Mouse (Mus musculus) neural tube, embryonic 13.5 days (tissue): Measurements from ENCODE around the gene Ap1ar. TPM values are rescaled to one million over a fixed set of nuclear protein-coding genes. Genes with fewer than 3 reads are reported as not detected.

ENCODE experiments used
- ATAC-seq: fragments of 200-750 bp; cut with Nextera tagmentation; 2 replicates; pipeline ENCODE4 v1.8.0; 2017; ENCODE audit warnings: low read depth, mild to moderate bottlenecking, moderate TSS enrichment, moderate library complexity
- H3K27ac ChIP-seq: fragments of 300-500 bp; sonication (generic); replicated peaks from 2 replicates; pipeline ENCODE4 v1.5.1; 2015; ENCODE audit warnings: moderate library complexity, mild to moderate bottlenecking, inconsistent platforms
- H3K27me3 ChIP-seq: fragments of 300-500 bp; sonication (generic); 2 replicates; pipeline ENCODE4 v1.6.1; 2015; ENCODE audit warnings: mild to moderate bottlenecking, inconsistent platforms
- H3K36me3 ChIP-seq: fragments of 300-500 bp; sonication (generic); 2 replicates; pipeline ENCODE4 v1.6.1; 2015; ENCODE audit warnings: mild to moderate bottlenecking, inconsistent platforms
- H3K4me1 ChIP-seq: fragments of 300-500 bp; sonication (generic); replicated peaks from 2 replicates; pipeline ENCODE4 v1.6.1; 2015; ENCODE audit warnings: inconsistent platforms
- H3K4me2 ChIP-seq: fragments of 300-500 bp; sonication (generic); 2 replicates; pipeline ENCODE4 v1.6.1; 2015; ENCODE audit warnings: inconsistent platforms, mild to moderate bottlenecking, moderate library complexity
- H3K4me3 ChIP-seq: fragments of 300-500 bp; sonication (generic); 2 replicates; pipeline ENCODE4 v1.5.1; 2015; ENCODE audit warnings: mild to moderate bottlenecking, inconsistent platforms
- H3K9ac ChIP-seq: fragments of 300-500 bp; sonication (generic); 2 replicates; pipeline ENCODE4 v1.6.1; 2015; ENCODE audit warnings: moderate library complexity, mild to moderate bottlenecking, inconsistent platforms
- H3K9me3 ChIP-seq: fragments of 300-500 bp; sonication (generic); 2 replicates; pipeline ENCODE4 v1.6.1; 2016; ENCODE audit warnings: inconsistent platforms
- WGBS: fragments of 180-500 bp; shearing (Covaris S2); methylation state at CpG from one replicate; pipeline ENCODE4 v1.1.7; 2015; 5-methylcytosine and 5-hydroxymethylcytosine counted together
- polyA plus RNA-seq: library from polyadenylated mRNA; unstranded; fragments of >200 nt; fragmentation: Nextera tagmentation; extraction: Ambion mirVana; gene quantifications from 2 replicates; pipeline ENCODE4 v1.2.1, GENCODE M21; 2015

Gene Ap1ar
- polyA plus RNA-seq, 1 experiment from 2014 or later, result 82.7 TPM

- no peak overlapping the region for H3K9ac ChIP-seq
- H3K4me2 ChIP-seq, result no peak overlapping the region
- 92% methylated on average over 11 of the region's 11 CpGs for WGBS
- H3K4me3 ChIP-seq, result no peak overlapping the region
- H3K36me3 ChIP-seq, result no peaks in the 10 kb centered on the region
- H3K27me3 ChIP-seq, result no peaks in the 10 kb centered on the region
- 0 out of 2 replicates have a peak, but pooled peaks cover 5% of the 10 kb centered on the region for H3K9me3 ChIP-seq
- peaks cover 5% of the 10 kb centered on the region; the same call in 1 of the 2 replicates for H3K4me1 ChIP-seq
- no peak overlapping the region for H3K27ac ChIP-seq
- no peak for ATAC-seq
Observed at GRCm38 (mm10) chr3:127861340-127861739, 24.0 kb upstream of the Ap1ar start.

GRCm38 (mm10) chr3:127853431-127854206 is 16.3 kb upstream of the Ap1ar start:
- H3K4me3 ChIP-seq, result no peak overlapping the region
- no peaks in the 10 kb centered on the region for H3K27me3 ChIP-seq
- peak overlapping the region; percentile 43 for H3K4me2 ChIP-seq
- no peak overlapping the region for H3K27ac ChIP-seq
- 18% methylated on average over 15 of the region's 15 CpGs for WGBS
- ATAC-seq, result peak; percentile 81
- peaks cover 8% of the 10 kb centered on the region for H3K4me1 ChIP-seq
- peak overlapping the region; percentile 45 for H3K9ac ChIP-seq
- no peaks in the 10 kb centered on the region for H3K9me3 ChIP-seq
- no peaks in the 10 kb centered on the region for H3K36me3 ChIP-seq

GRCm38 (mm10) chr3:127852722-127853121 is 15.4 kb upstream of the Ap1ar start:
- Histone ChIP-seq H3K27ac (no peak overlapping the region), H3K4me1 (peaks cover 8% of the 10 kb centered on the region), H3K36me3 (no peaks in the 10 kb centered on the region), H3K9ac (no peak overlapping the region), H3K4me2 (no peak overlapping the region), H3K9me3 (no peaks in the 10 kb centered on the region), H3K4me3 (no peak overlapping the region), H3K27me3 (no peaks in the 10 kb centered on the region)
- ATAC-seq, result no peak
- WGBS, result 74% methylated on average over 9 of the region's 9 CpGs

- peaks cover 8% of the 10 kb centered on the region for H3K4me1 ChIP-seq
- no peak overlapping the region for H3K4me2 ChIP-seq
- H3K27ac ChIP-seq, result no peak overlapping the region
- no peak overlapping the region for H3K9ac ChIP-seq
- ATAC-seq, result no peak
- H3K27me3 ChIP-seq, result no peaks in the 10 kb centered on the region
- no peaks in the 10 kb centered on the region for H3K36me3 ChIP-seq
- H3K9me3 ChIP-seq, result no peaks in the 10 kb centered on the region
- WGBS, result 66% methylated on average over 9 of the region's 9 CpGs
- H3K4me3 ChIP-seq, result no peak overlapping the region
Observed at GRCm38 (mm10) chr3:127850776-127851646, 13.7 kb upstream of the Ap1ar start.

GRCm38 (mm10) chr3:127849922-127850321 is 12.6 kb upstream of the Ap1ar start:
- no peak overlapping the region for H3K9ac ChIP-seq
- H3K27ac ChIP-seq, result no peak overlapping the region
- no peaks in the 10 kb centered on the region for H3K9me3 ChIP-seq
- no peak overlapping the region for H3K4me3 ChIP-seq
- no peak overlapping the region for H3K4me2 ChIP-seq
- H3K36me3 ChIP-seq, result no peaks in the 10 kb centered on the region
- no peak for ATAC-seq
- H3K27me3 ChIP-seq, result no peaks in the 10 kb centered on the region
- WGBS, result 83% methylated on average over 5 of the region's 5 CpGs
- peaks cover 8% of the 10 kb centered on the region for H3K4me1 ChIP-seq

- no peaks in the 10 kb centered on the region for H3K36me3 ChIP-seq
- no peak overlapping the region for H3K4me3 ChIP-seq
- no peak for ATAC-seq
- 87% methylated on average over 11 of the region's 11 CpGs for WGBS
- H3K9me3 ChIP-seq, result no peaks in the 10 kb centered on the region
- H3K27me3 ChIP-seq, result no peaks in the 10 kb centered on the region
- no peak overlapping the region for H3K9ac ChIP-seq
- no peak overlapping the region for H3K27ac ChIP-seq
- H3K4me1 ChIP-seq, result no peaks in the 10 kb centered on the region
- H3K4me2 ChIP-seq, result no peak overlapping the region
Observed at GRCm38 (mm10) chr3:127848088-127848808, 10.9 kb upstream of the Ap1ar start.

- H3K9me3 ChIP-seq, result no peaks in the 10 kb centered on the region
- no peak overlapping the region for H3K9ac ChIP-seq
- no peaks in the 10 kb centered on the region; the same call in 1 of the 2 replicates for H3K27me3 ChIP-seq
- H3K4me1 ChIP-seq, result no peaks in the 10 kb centered on the region
- 86% methylated on average over 5 of the region's 5 CpGs for WGBS
- no peaks in the 10 kb centered on the region for H3K36me3 ChIP-seq
- H3K27ac ChIP-seq, result no peak overlapping the region
- no peak overlapping the region for H3K4me3 ChIP-seq
- no peak overlapping the region for H3K4me2 ChIP-seq
- no peak for ATAC-seq
Observed at GRCm38 (mm10) chr3:127843941-127844327, 6.6 kb upstream of the Ap1ar start.

GRCm38 (mm10) chr3:127843324-127843940 is 6.1 kb upstream of the Ap1ar start:
- Histone ChIP-seq H3K36me3 (no peaks in the 10 kb centered on the region), H3K27ac (no peak overlapping the region), H3K9ac (no peak overlapping the region), H3K4me1 (peaks cover 3% of the 10 kb centered on the region; the same call in 1 of the 2 replicates), H3K4me2 (no peak overlapping the region), H3K4me3 (no peak overlapping the region), H3K27me3 (no peaks in the 10 kb centered on the region; the same call in 1 of the 2 replicates), H3K9me3 (no peaks in the 10 kb centered on the region)
- WGBS, result 87% methylated on average over 2 of the region's 2 CpGs
- no peak for ATAC-seq

GRCm38 (mm10) chr3:127841926-127842325 is 4.6 kb upstream of the Ap1ar start:
- Histone ChIP-seq H3K9ac (no peak overlapping the region), H3K4me1 (peaks cover 9% of the 10 kb centered on the region; the same call in 1 of the 2 replicates), H3K36me3 (no peaks in the 10 kb centered on the region), H3K27ac (no peak overlapping the region), H3K9me3 (no peaks in the 10 kb centered on the region), H3K4me3 (no peak overlapping the region), H3K4me2 (no peak overlapping the region), H3K27me3 (no peaks in the 10 kb centered on the region; the same call in 1 of the 2 replicates)
- WGBS, result 66% methylated on average over 8 of the region's 8 CpGs
- no peak for ATAC-seq

- H3K4me3 ChIP-seq, result peak overlapping the region; percentile 93
- H3K4me2 ChIP-seq, result peak overlapping the region; percentile 69
- H3K36me3 ChIP-seq, result no peaks in the 10 kb centered on the region
- 34% methylated on average over 8 of the region's 8 CpGs for WGBS
- peak overlapping the region; percentile 97 for H3K9ac ChIP-seq
- H3K27ac ChIP-seq, result peak overlapping the region; percentile 95
- H3K27me3 ChIP-seq, result no peaks in the 10 kb centered on the region; the same call in 1 of the 2 replicates
- no peaks in the 10 kb centered on the region for H3K9me3 ChIP-seq
- peak; percentile 29 for ATAC-seq
- H3K4me1 ChIP-seq, result peaks cover 31% of the 10 kb centered on the region
Observed at GRCm38 (mm10) chr3:127837972-127838644, 785 bp upstream of the Ap1ar start.

GRCm38 (mm10) chr3:127836798-127837153 is 547 bp downstream of the Ap1ar start:
- 0% methylated on average over 16 of the region's 17 CpGs for WGBS

More at GRCm38 (mm10) chr3:127836798-127837153, 547 bp downstream of the Ap1ar start:
- Histone ChIP-seq H3K27me3 (no peaks in the 10 kb centered on the region), H3K4me2 (peak overlapping the region; percentile 86), H3K27ac (peak overlapping the region; percentile 95), H3K4me1 (peaks cover 31% of the 10 kb centered on the region), H3K36me3 (no peaks in the 10 kb centered on the region), H3K9ac (peak overlapping the region; percentile 97), H3K9me3 (no peaks in the 10 kb centered on the region), H3K4me3 (peak overlapping the region; percentile 93)
- ATAC-seq, result peak; percentile 61
